Mouse (Mus musculus) stomach, postnatal 0 days (tissue): ENCODE results near the gene Snrnp70.

ENCODE experiments used
- CTCF ChIP-seq: IDR thresholded peaks from 2 replicates; pipeline ENCODE4 v1.5.1; 2016; ENCODE audit warnings: antibody characterized with exemption, low read depth, mild to moderate bottlenecking, moderate library complexity
- EP300 ChIP-seq: optimal IDR thresholded peaks from 2 replicates; pipeline ENCODE3; 2016; ENCODE audit warnings: antibody characterized with exemption

GRCm38 (mm10) chr7:45362801-45363200 lies 32.7 kb downstream of the Snrnp70 start:
- TF ChIP-seq CTCF (peak; percentile 12; the same call in 1 of the 2 replicates), EP300 (peak; percentile 90)
